Mouse (Mus musculus) thymus, adult 2 months (tissue): ENCODE data around the gene Fer.

Source experiments
- CTCF ChIP-seq: fragments of 200-500 bp; IDR thresholded peaks from 2 replicates; pipeline ENCODE4 v1.5.1; 2012; ENCODE audit warnings: mild to moderate bottlenecking, control low read depth, low read length, moderate library complexity, borderline replicate concordance; ENCODE audit not compliant: control insufficient read depth, poor library complexity, insufficient read depth; ENCODE audit errors: extremely low read depth
- POLR2A ChIP-seq: fragments of 200-500 bp; IDR thresholded peaks from 2 replicates; pipeline ENCODE4 v1.6.1; 2012; ENCODE audit warnings: mild to moderate bottlenecking, low read length, control low read depth, moderate library complexity; ENCODE audit not compliant: control insufficient read depth, poor library complexity, insufficient read depth; ENCODE audit errors: extremely low read depth

- TF ChIP-seq CTCF (no peak), POLR2A (no peak)
These were observed 307.2 kb downstream of the Fer start for GRCm38 (mm10) chr17:64170019-64170418.
